Mouse (Mus musculus) embryonic fibroblast, embryonic 13.5 days (primary cell): ENCODE results near the gene Hmg20b.

Experiments used
- CTCF ChIP-seq: IDR thresholded peaks from 2 replicates; pipeline ENCODE4 v1.5.1; 2011; ENCODE audit warnings: mild to moderate bottlenecking, control low read depth, low read length, moderate library complexity, borderline replicate concordance; ENCODE audit not compliant: insufficient read depth
- POLR2A ChIP-seq: IDR thresholded peaks from 2 replicates; pipeline ENCODE4 v1.6.1; 2011; ENCODE audit warnings: low read depth, mild to moderate bottlenecking, control low read depth, low read length, moderate library complexity

GRCm38 (mm10) chr10:81365073-81365472 is 14.8 kb upstream of the Hmg20b start:
- no peak for TF ChIP-seq CTCF
- peak; percentile 39; the same call in 1 of the 2 replicates for TF ChIP-seq POLR2A
